Mouse (Mus musculus): Measurements from ENCODE around the gene Lrrc25. TPM values are rescaled to one million over a fixed set of nuclear protein-coding genes. Genes with fewer than 3 reads are reported as not detected.

Lrrc25 gene
- total and polyA plus RNA-seq, 3 experiments: 0.30 to 5.9 (median 2.4) TPM

DNA sequence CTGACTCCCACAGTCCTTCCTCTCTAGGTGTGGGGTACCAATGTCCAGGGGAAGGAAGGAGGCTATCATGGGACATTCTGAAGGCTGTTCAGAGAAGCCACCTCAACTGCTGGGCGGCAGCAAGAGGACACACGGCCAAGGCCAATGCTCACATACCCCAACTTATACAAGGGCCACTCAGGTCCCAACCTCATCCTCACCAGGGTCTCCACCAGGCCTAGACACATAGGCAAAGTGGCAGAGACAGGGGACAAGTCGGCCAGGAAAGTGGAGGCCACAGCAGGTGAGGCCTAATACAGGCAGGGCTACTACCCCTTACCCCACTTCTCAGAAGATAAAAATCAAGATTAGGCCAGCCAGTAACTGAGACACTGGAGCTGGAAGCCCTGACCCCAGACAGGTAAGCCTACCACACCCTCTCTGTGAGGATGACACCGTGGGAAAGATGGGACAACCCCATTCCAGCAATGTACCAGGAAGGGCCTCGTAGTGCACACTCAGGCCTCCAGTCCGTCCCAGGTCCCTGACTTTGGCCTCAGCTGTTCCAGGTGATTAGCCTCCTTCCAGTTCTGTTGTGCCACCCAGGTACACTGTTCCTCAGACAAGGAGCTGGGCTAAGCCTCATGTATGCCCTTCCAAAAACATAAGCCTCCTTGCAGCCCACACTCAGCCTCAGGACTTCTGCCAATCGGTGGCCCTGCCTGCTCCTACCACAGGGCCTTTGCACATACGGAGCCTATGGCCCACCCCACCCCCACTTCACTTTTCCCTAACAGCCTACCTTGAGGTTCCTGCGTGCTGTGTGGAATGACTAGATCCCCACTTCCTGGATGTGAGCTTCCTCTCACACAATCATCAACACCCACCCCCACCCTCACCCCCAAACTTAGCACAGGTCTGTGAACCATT, 9.8 kb upstream of the Lrrc25 start:
- no peaks in the 10 kb centered on the region for H3K27me3 ChIP-seq (replicated peaks)
- no peak overlapping the region for H3K4me2 ChIP-seq (ENCODE audit: insufficient read depth, low read depth, poor library complexity, severe bottlenecking)
- DNase-seq (ENCODE audit: extremely low read depth): no peak
- peaks cover 4% of the 10 kb centered on the region for H3K9me3 ChIP-seq (replicated peaks; ENCODE audit: low read length)
- H3K4me1 ChIP-seq (ENCODE audit: control insufficient read depth in 1 of 2, insufficient read depth in 2 of 2): peaks cover 22 to 41% of the 10 kb centered on the region in 2 experiments
- TF ChIP-seq CTCF (conservative IDR thresholded peaks at IDR 0.05 in 1 of 2, IDR thresholded peaks at IDR 0.05 in 1 of 2; ENCODE audit: low read depth in 2 of 2, low read length in 2 of 2) (no peak), SIN3A (IDR thresholded peaks at IDR 0.05; ENCODE audit: low read length) (no peak), JUND (conservative IDR thresholded peaks at IDR 0.05; ENCODE audit: low read depth, low read length) (no peak), MAZ (IDR thresholded peaks at IDR 0.05; ENCODE audit: low read depth, low read length) (no peak), ZNF384 (IDR thresholded peaks at IDR 0.05; ENCODE audit: low read depth, low read length) (no peak), RCOR1 (conservative IDR thresholded peaks at IDR 0.05; ENCODE audit: low read depth, low read length) (no peak), NELFE (IDR thresholded peaks at IDR 0.05; ENCODE audit: low read depth, low read length) (no peak), RAD21 (IDR thresholded peaks at IDR 0.05; ENCODE audit: low read depth, low read length) (no peak)
- in situ Hi-C loops (cut with MboI; ENCODE audit: low pct_ligation_motif_present, low pct_unique_long_range_greater_than_20kb, low sequenced_read_pairs): loop anchor here (10.0 kb wide), 1 partner anchor 61 kb away; no protein-coding TSS in a partner anchor
- H3K79me2 ChIP-seq (replicated peaks; ENCODE audit: control insufficient read depth, extremely low read depth, insufficient read depth, poor library complexity, severe bottlenecking): peaks cover 9% of the 10 kb centered on the region; the same call in 1 of the 2 replicates
- H3K36me3 ChIP-seq (replicated peaks in 1 of 2; ENCODE audit: control insufficient read depth in 1 of 2, insufficient read depth in 1 of 2, low read length in 1 of 2): peaks cover 15 to 45% of the 10 kb centered on the region in 2 experiments
- no peak overlapping the region for H3K9ac ChIP-seq (ENCODE audit: insufficient read depth, low read depth)
- dilution Hi-C loops (cut with MboI; ENCODE audit: extremely low pct_ligation_motif_present, extremely low pct_unique_long_range_greater_than_20kb, low sequenced_read_pairs): no loop called here
- H3K4me3 ChIP-seq (replicated peaks in 1 of 3; ENCODE audit: low read depth in 2 of 3, low read length in 2 of 3, poor library complexity in 1 of 3): no peak overlapping the region
- no peak overlapping the region for H3K27ac ChIP-seq (ENCODE audit: insufficient read depth, low read depth)

DNA sequence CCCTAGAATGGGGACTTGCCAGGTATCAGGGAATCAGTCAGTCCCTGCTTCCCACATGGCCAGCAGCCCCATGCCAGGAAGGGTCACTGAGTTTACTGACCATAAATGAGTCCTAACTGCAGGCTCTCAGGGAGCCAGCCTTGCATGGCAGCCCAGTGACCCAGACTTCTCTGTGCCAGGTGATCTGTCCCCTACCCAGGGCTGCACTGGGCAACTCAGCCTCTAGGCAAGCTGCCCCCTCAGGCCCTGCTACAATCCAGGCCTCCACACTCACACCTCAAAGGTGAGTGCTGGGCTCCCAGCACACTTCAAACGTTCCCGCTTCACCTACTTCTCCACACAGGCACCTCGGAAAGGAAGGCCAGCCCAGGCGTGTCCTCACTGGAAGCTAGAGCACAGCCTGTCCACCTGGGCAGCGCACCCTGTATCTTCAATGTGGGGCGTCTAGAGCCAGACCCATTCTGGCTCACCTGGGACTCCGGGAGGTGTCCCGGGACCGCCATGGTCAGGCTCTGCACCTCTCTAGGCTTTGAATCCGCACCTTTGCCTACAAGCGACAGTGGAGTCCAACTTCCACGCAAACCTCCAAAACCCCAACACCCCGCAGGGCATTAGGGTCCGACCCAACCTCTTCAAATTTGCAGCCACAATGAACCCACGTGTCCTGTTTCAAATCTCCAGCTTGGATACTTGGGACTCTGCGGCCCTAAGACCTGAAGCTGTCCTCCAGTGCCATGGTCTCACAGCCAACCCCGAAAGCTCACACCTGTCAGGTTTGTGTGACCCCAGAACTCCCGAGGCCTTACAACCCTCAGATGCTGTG, 9.0 kb upstream of the Lrrc25 start:
- no peak for TF ChIP-seq IRF4 (IDR thresholded peaks at IDR 0.05; ENCODE audit: low read depth, low read length)
- TF ChIP-seq ELF1 (IDR thresholded peaks at IDR 0.05; ENCODE audit: low read depth, low read length): no peak
- TF ChIP-seq NELFE (IDR thresholded peaks at IDR 0.05; ENCODE audit: low read depth, low read length): no peak
- no peak for TF ChIP-seq JUN (IDR thresholded peaks at IDR 0.05; ENCODE audit: insufficient read depth, low read depth, low read length)
- TF ChIP-seq MAFK (IDR thresholded peaks at IDR 0.05; ENCODE audit: insufficient replicate concordance, low read length): no peak
- no peak for TF ChIP-seq MEF2A (IDR thresholded peaks at IDR 0.05; ENCODE audit: borderline replicate concordance, low read depth, low read length)
- TF ChIP-seq ZMIZ1 (IDR thresholded peaks at IDR 0.05; ENCODE audit: low read depth, low read length): no peak
- TF ChIP-seq EP300 (IDR thresholded peaks at IDR 0.05; ENCODE audit: low read length): no peak
- no peak for TF ChIP-seq JUND (conservative IDR thresholded peaks at IDR 0.05; ENCODE audit: low read depth, low read length)
- no peak for TF ChIP-seq USF2 (conservative IDR thresholded peaks at IDR 0.05; ENCODE audit: low read depth, low read length)
- TF ChIP-seq TBP (conservative IDR thresholded peaks at IDR 0.05; ENCODE audit: low read depth, low read length): no peak
- no peak for TF ChIP-seq TCF12 (IDR thresholded peaks at IDR 0.05; ENCODE audit: low read depth, low read length)
- TF ChIP-seq SMC3 (IDR thresholded peaks at IDR 0.05; ENCODE audit: low read depth, low read length): no peak
- no peak for TF ChIP-seq ETS1 (conservative IDR thresholded peaks at IDR 0.05; ENCODE audit: low read depth, low read length)
- dilution Hi-C loops (cut with MboI; ENCODE audit: extremely low pct_ligation_motif_present, extremely low pct_unique_long_range_greater_than_20kb, low sequenced_read_pairs) (no loop called here), in situ Hi-C loops (cut with MboI; ENCODE audit: low pct_ligation_motif_present, low pct_unique_long_range_greater_than_20kb, low sequenced_read_pairs) (loop anchor here (10.0 kb wide), 1 partner anchor 62 kb away; no protein-coding TSS in a partner anchor)
- H3K27me3 ChIP-seq (replicated peaks): no peaks in the 10 kb centered on the region
- no peak for DNase-seq (ENCODE audit: extremely low read depth)
- peaks cover 22 to 44% of the 10 kb centered on the region in 2 experiments for H3K4me1 ChIP-seq (ENCODE audit: control insufficient read depth in 1 of 2, insufficient read depth in 2 of 2)
- H3K27ac ChIP-seq (ENCODE audit: insufficient read depth, low read depth): no peak overlapping the region
- H3K9me3 ChIP-seq (replicated peaks; ENCODE audit: low read length): peaks cover 4% of the 10 kb centered on the region
- peak overlapping the region; percentile 81 for H3K9ac ChIP-seq (ENCODE audit: insufficient read depth, low read depth)
- peak overlapping the region; percentile 77 to 94 (median 79) for H3K4me3 ChIP-seq (replicated peaks in 1 of 3; ENCODE audit: low read depth in 2 of 3, low read length in 2 of 3, poor library complexity in 1 of 3)
- peak overlapping the region; percentile 29 for H3K4me2 ChIP-seq (ENCODE audit: insufficient read depth, low read depth, poor library complexity, severe bottlenecking)
- H3K79me2 ChIP-seq (replicated peaks; ENCODE audit: control insufficient read depth, extremely low read depth, insufficient read depth, poor library complexity, severe bottlenecking): peaks cover 9% of the 10 kb centered on the region; the same call in 1 of the 2 replicates
- H3K36me3 ChIP-seq (replicated peaks in 1 of 2; ENCODE audit: control insufficient read depth in 1 of 2, insufficient read depth in 1 of 2, low read length in 1 of 2): peaks cover 12 to 37% of the 10 kb centered on the region in 2 experiments
